ENCODE assay signal across 16 mouse cellular contexts in genomic region chr8:122989976-122990375, GRCm38 (mm10). TPM values are rescaled to one million over a fixed set of nuclear protein-coding genes. Genes with fewer than 3 reads are reported as not detected.
A peak's percentile ranks its signal among the peaks of the same experiment; 100 is the strongest.
DNase-seq lines count a peak whose midpoint lies in the region; ATAC-seq lines count a peak whose summit lies in the region.
"Had no signal": no experiment of that assay in that cellular context is flagged by ENCODE, and none has a peak within 500 bp of the region (broad histone marks: within the 10 kb centered on the region; RNA-seq: fewer than 3 reads in every experiment).

No protein-coding gene starts in this region.

- H3K27me3 ChIP-seq in intestine, embryonic 15.5 days (replicated peaks) = no peaks in the 10 kb centered on the region
- H3K27me3 ChIP-seq: embryonic facial prominence, embryonic 12.5 days had no signal

- H3K4me3 ChIP-seq in intestine, embryonic 15.5 days (replicated peaks) = no peak overlapping the region
- H3K4me3 ChIP-seq: embryonic facial prominence, embryonic 12.5 days; forebrain, embryonic 10.5 days; midbrain, embryonic 10.5 days had no signal

- no peak for ATAC-seq in intestine, embryonic 15.5 days
- ATAC-seq: hindbrain, postnatal 0 days had no signal

- 69% methylated on average over 2 of the region's 2 CpGs for WGBS in intestine, embryonic 15.5 days

- H3K4me2 ChIP-seq in intestine, embryonic 15.5 days (replicated peaks) = no peak overlapping the region
- H3K4me2 ChIP-seq: embryonic facial prominence, embryonic 12.5 days had no signal

- no peaks in the 10 kb centered on the region for H3K9me3 ChIP-seq in intestine, embryonic 15.5 days
- H3K9me3 ChIP-seq: embryonic facial prominence, embryonic 12.5 days; forebrain, embryonic 10.5 days; G1E; midbrain, embryonic 10.5 days had no signal

- DNase-seq in heart, adult 11 months = peak; percentile 82
- DNase-seq in heart, postnatal 25 days (ENCODE audit: low spot score) = no peak
- DNase-seq in 3134 (ENCODE audit: extremely low read depth, insufficient read length, low spot score) = peak; percentile 32
- DNase-seq in R1 (ENCODE audit: low read depth, low spot score) = peak; percentile 60
- no peak for DNase-seq in cerebellum, adult 8-10 months
- no peak for DNase-seq in urinary bladder, adult 18-20 months (ENCODE audit: low spot score in 2 of 2)
- DNase-seq in gastrocnemius, postnatal 36 days = no peak
- DNase-seq: cerebellum, adult 11 months; gastrocnemius, postnatal 10 days; heart, postnatal 14 days had no signal

- H3K9ac ChIP-seq in intestine, embryonic 15.5 days = no peak overlapping the region
- H3K9ac ChIP-seq: embryonic facial prominence, embryonic 12.5 days had no signal

- H3K4me1 ChIP-seq in intestine, embryonic 15.5 days (replicated peaks) = peaks cover 52% of the 10 kb centered on the region

- intact Hi-C loops in heart, postnatal 25 days (cut with DNase I) = loop anchor here (5.0 kb wide), 1 partner anchor 53 kb away; no protein-coding TSS in a partner anchor
- intact Hi-C loops in gastrocnemius, postnatal 36 days (cut with DNase I) = loop anchor here (5.0 kb wide), 1 partner anchor 47 kb away; no protein-coding TSS in a partner anchor

- H3K36me3 ChIP-seq in intestine, embryonic 15.5 days = no peaks in the 10 kb centered on the region
- H3K36me3 ChIP-seq: embryonic facial prominence, embryonic 12.5 days; midbrain, embryonic 10.5 days had no signal

- H3K27ac ChIP-seq in intestine, embryonic 15.5 days = peak overlapping the region; percentile 82
- H3K27ac ChIP-seq: embryonic facial prominence, embryonic 12.5 days; forebrain, embryonic 10.5 days; hindbrain, postnatal 0 days; midbrain, embryonic 10.5 days had no signal

RNA-seq across cellular contexts. Expression of gene Ankrd11, which starts 52.1 kb away (rescaled TPM):
- 10 to 100 TPM; 63.7 to 73.0 TPM for total RNA-seq in heart, postnatal 25 days (2021)
- 50.9 and 53.9 TPM in 2 replicates for polyA plus RNA-seq in intestine, embryonic 15.5 days (2015; fragmentation: Nextera tagmentation; extraction: Ambion mirVana)
- 10 to 100 TPM; 47.4 to 55.4 TPM for total RNA-seq in gastrocnemius, postnatal 36 days (2021)

Comparison
In these comparisons a context has a peak if more than half of its experiments do, and no peak if none do; other contexts are left out.
1. DNase-seq: peak in heart, adult 11 months (single experiment), 3134 (single experiment) and R1 (single experiment); none in heart, postnatal 25 days (single experiment), cerebellum, adult 8-10 months (single experiment), urinary bladder, adult 18-20 months (0 of 2) and gastrocnemius, postnatal 36 days (0 of 2).